Mouse (Mus musculus): ENCODE results near the gene Ascc1. TPM values are rescaled to one million over a fixed set of nuclear protein-coding genes. Genes with fewer than 3 reads are reported as not detected.

Ascc1 gene
- polyA plus RNA-seq, 1 experiment, result 14.2 TPM

- H3K36me3 ChIP-seq (ENCODE audit: control insufficient read depth, insufficient read depth, low read length), result no peaks in the 10 kb centered on the region
- no peaks in the 10 kb centered on the region for H3K27me3 ChIP-seq (ENCODE audit: control insufficient read depth, insufficient read depth, low read length)
- WGBS, result 26% methylated on average over 4 of the region's 4 CpGs
- TF ChIP-seq CTCF (IDR thresholded peaks at IDR 0.05; ENCODE audit: extremely low read depth, insufficient read length, insufficient replicate concordance, low read depth, low read length), result no peak
- no peak for TF ChIP-seq POLR2A (IDR thresholded peaks at IDR 0.05; ENCODE audit: low read depth, low read length)
- H3K27ac ChIP-seq (ENCODE audit: insufficient read depth, low read depth, low read length), result 0 out of 2 replicates have a peak overlapping the region, but pooled peaks have one; percentile 9
- H3K4me3 ChIP-seq (ENCODE audit: low read depth, low read length), result no peak overlapping the region
- peaks cover 11% of the 10 kb centered on the region; the same call in 1 of the 2 replicates for H3K4me1 ChIP-seq (ENCODE audit: control insufficient read depth, insufficient read depth, insufficient read length, low read length)
Observed at GRCm38 (mm10) chr10:60035744-60036143, 33.1 kb downstream of the Ascc1 start.

- no peak overlapping the region for H3K27ac ChIP-seq (ENCODE audit: insufficient read depth, low read depth, low read length)
Observed at GRCm38 (mm10) chr10:60042350-60042922, 39.8 kb downstream of the Ascc1 start.

GRCm38 (mm10) chr10:60046696-60047095 is 44.1 kb downstream of the Ascc1 start:
- TF ChIP-seq CTCF (IDR thresholded peaks at IDR 0.05; ENCODE audit: extremely low read depth, insufficient read length, insufficient replicate concordance, low read depth, low read length) (no peak), POLR2A (IDR thresholded peaks at IDR 0.05; ENCODE audit: low read depth, low read length) (no peak)
- Histone ChIP-seq H3K27ac (ENCODE audit: insufficient read depth, low read depth, low read length) (no peak overlapping the region), H3K36me3 (ENCODE audit: control insufficient read depth, insufficient read depth, low read length) (peaks cover 9% of the 10 kb centered on the region), H3K4me3 (ENCODE audit: low read depth, low read length) (no peak overlapping the region), H3K4me1 (ENCODE audit: control insufficient read depth, insufficient read depth, insufficient read length, low read length) (no peaks in the 10 kb centered on the region), H3K27me3 (ENCODE audit: control insufficient read depth, insufficient read depth, low read length) (no peaks in the 10 kb centered on the region)
- 48% methylated on average over 5 of the region's 5 CpGs for WGBS

More at GRCm38 (mm10) chr10:60042350-60042922, 39.8 kb downstream of the Ascc1 start:
- Histone ChIP-seq H3K4me1 (ENCODE audit: control insufficient read depth, insufficient read depth, insufficient read length, low read length) (no peaks in the 10 kb centered on the region), H3K36me3 (ENCODE audit: control insufficient read depth, insufficient read depth, low read length) (peaks cover 2% of the 10 kb centered on the region), H3K4me3 (ENCODE audit: low read depth, low read length) (no peak overlapping the region), H3K27me3 (ENCODE audit: control insufficient read depth, insufficient read depth, low read length) (no peaks in the 10 kb centered on the region)
- TF ChIP-seq POLR2A (IDR thresholded peaks at IDR 0.05; ENCODE audit: low read depth, low read length) (no peak), CTCF (IDR thresholded peaks at IDR 0.05; ENCODE audit: extremely low read depth, insufficient read length, insufficient replicate concordance, low read depth, low read length) (no peak)
- 43% methylated on average over 8 of the region's 8 CpGs for WGBS

- H3K27ac ChIP-seq (ENCODE audit: insufficient read depth, low read depth, low read length), result no peak overlapping the region
- no peaks in the 10 kb centered on the region for H3K4me1 ChIP-seq (ENCODE audit: control insufficient read depth, insufficient read depth, insufficient read length, low read length)
- H3K4me3 ChIP-seq (ENCODE audit: low read depth, low read length), result no peak overlapping the region
- peaks cover 10% of the 10 kb centered on the region; the same call in 1 of the 2 replicates for H3K36me3 ChIP-seq (ENCODE audit: control insufficient read depth, insufficient read depth, low read length)
- WGBS, result 95% methylated on average over 10 of the region's 10 CpGs
- H3K27me3 ChIP-seq (ENCODE audit: control insufficient read depth, insufficient read depth, low read length), result no peaks in the 10 kb centered on the region
- no peak for TF ChIP-seq CTCF (IDR thresholded peaks at IDR 0.05; ENCODE audit: extremely low read depth, insufficient read length, insufficient replicate concordance, low read depth, low read length)
- no peak for TF ChIP-seq POLR2A (IDR thresholded peaks at IDR 0.05; ENCODE audit: low read depth, low read length)
Observed at GRCm38 (mm10) chr10:60050581-60050980, 48.0 kb downstream of the Ascc1 start.

GRCm38 (mm10) chr10:60053073-60053472 is 50.5 kb downstream of the Ascc1 start:
- no peaks in the 10 kb centered on the region for H3K27me3 ChIP-seq (ENCODE audit: control insufficient read depth, insufficient read depth, low read length)
- H3K36me3 ChIP-seq (ENCODE audit: control insufficient read depth, insufficient read depth, low read length), result peaks cover 10% of the 10 kb centered on the region; the same call in 1 of the 2 replicates
- no peak for TF ChIP-seq POLR2A (IDR thresholded peaks at IDR 0.05; ENCODE audit: low read depth, low read length)
- no peak for TF ChIP-seq CTCF (IDR thresholded peaks at IDR 0.05; ENCODE audit: extremely low read depth, insufficient read length, insufficient replicate concordance, low read depth, low read length)
- no peak overlapping the region for H3K27ac ChIP-seq (ENCODE audit: insufficient read depth, low read depth, low read length)
- no peak overlapping the region for H3K4me3 ChIP-seq (ENCODE audit: low read depth, low read length)
- no peaks in the 10 kb centered on the region for H3K4me1 ChIP-seq (ENCODE audit: control insufficient read depth, insufficient read depth, insufficient read length, low read length)
- 79% methylated on average over 4 of the region's 4 CpGs for WGBS

GRCm38 (mm10) chr10:60062173-60062572 is 59.6 kb downstream of the Ascc1 start:
- TF ChIP-seq CTCF (IDR thresholded peaks at IDR 0.05; ENCODE audit: extremely low read depth, insufficient read length, insufficient replicate concordance, low read depth, low read length) (no peak), POLR2A (IDR thresholded peaks at IDR 0.05; ENCODE audit: low read depth, low read length) (no peak)
- Histone ChIP-seq H3K4me1 (ENCODE audit: control insufficient read depth, insufficient read depth, insufficient read length, low read length) (no peaks in the 10 kb centered on the region), H3K27me3 (ENCODE audit: control insufficient read depth, insufficient read depth, low read length) (no peaks in the 10 kb centered on the region), H3K4me3 (ENCODE audit: low read depth, low read length) (no peak overlapping the region), H3K36me3 (ENCODE audit: control insufficient read depth, insufficient read depth, low read length) (peaks cover 3% of the 10 kb centered on the region), H3K27ac (ENCODE audit: insufficient read depth, low read depth, low read length) (no peak overlapping the region)
- 84% methylated on average over 5 of the region's 5 CpGs for WGBS

GRCm38 (mm10) chr10:60062931-60063330 is 60.3 kb downstream of the Ascc1 start:
- no peak overlapping the region for H3K27ac ChIP-seq (ENCODE audit: insufficient read depth, low read depth, low read length)
- peaks cover 3% of the 10 kb centered on the region for H3K36me3 ChIP-seq (ENCODE audit: control insufficient read depth, insufficient read depth, low read length)
- 82% methylated on average over 5 of the region's 5 CpGs for WGBS
- no peak overlapping the region for H3K4me3 ChIP-seq (ENCODE audit: low read depth, low read length)
- H3K4me1 ChIP-seq (ENCODE audit: control insufficient read depth, insufficient read depth, insufficient read length, low read length), result no peaks in the 10 kb centered on the region
- no peak for TF ChIP-seq CTCF (IDR thresholded peaks at IDR 0.05; ENCODE audit: extremely low read depth, insufficient read length, insufficient replicate concordance, low read depth, low read length)
- TF ChIP-seq POLR2A (IDR thresholded peaks at IDR 0.05; ENCODE audit: low read depth, low read length), result no peak
- H3K27me3 ChIP-seq (ENCODE audit: control insufficient read depth, insufficient read depth, low read length), result no peaks in the 10 kb centered on the region
